Mouse (Mus musculus) heart, embryonic 11.5 days (tissue): ENCODE data around the gene Olfr633. TPM values are rescaled to one million over a fixed set of nuclear protein-coding genes. Genes with fewer than 3 reads are reported as not detected.

ENCODE experiments used
- ATAC-seq: fragments of 200-750 bp; cut with Nextera tagmentation; replicated peaks from 2 replicates; pipeline ENCODE4 v1.8.0; 2017; ENCODE audit warnings: moderate library complexity; ENCODE audit not compliant: insufficient number of reproducible peaks, low FRiP score, low TSS enrichment
- H3K27ac ChIP-seq: fragments of 300-500 bp; sonication (generic); 2 replicates; pipeline ENCODE4 v1.5.1; 2014; ENCODE audit warnings: mild to moderate bottlenecking, low read depth, low read length
- H3K27me3 ChIP-seq: fragments of 300-500 bp; sonication (generic); 2 replicates; pipeline ENCODE4 v1.6.1; 2014; ENCODE audit warnings: mild to moderate bottlenecking, low read length, mixed read lengths; ENCODE audit not compliant: control insufficient read depth, insufficient read depth
- H3K36me3 ChIP-seq: fragments of 300-500 bp; sonication (generic); 2 replicates; pipeline ENCODE4 v1.6.1; 2014; ENCODE audit warnings: mild to moderate bottlenecking, low read length, moderate library complexity, mixed read lengths; ENCODE audit not compliant: control insufficient read depth, insufficient read depth
- H3K4me1 ChIP-seq: fragments of 300-500 bp; sonication (generic); 2 replicates; pipeline ENCODE4 v1.6.1; 2014; ENCODE audit warnings: low read length; ENCODE audit not compliant: control insufficient read depth, insufficient read depth
- H3K4me2 ChIP-seq: fragments of 300-500 bp; sonication (generic); 2 replicates; pipeline ENCODE4 v1.6.1; 2014; ENCODE audit warnings: mild to moderate bottlenecking, moderate library complexity
- H3K4me3 ChIP-seq: fragments of 300-500 bp; sonication (generic); 2 replicates; pipeline ENCODE4 v1.5.1; 2014; ENCODE audit warnings: low read depth, low read length
- H3K9ac ChIP-seq: fragments of 300-500 bp; sonication (generic); 2 replicates; pipeline ENCODE4 v1.6.1; 2014; ENCODE audit warnings: mild to moderate bottlenecking, low read depth, low read length, moderate library complexity
- H3K9me3 ChIP-seq: fragments of 300-500 bp; sonication (generic); replicated peaks from 2 replicates; pipeline ENCODE4 v1.6.1; 2016; ENCODE audit warnings: low read length; ENCODE audit not compliant: control insufficient read depth
- WGBS: fragments of 180-500 bp; shearing (Covaris S2); extraction: QIAGEN DNeasy Blood & Tissue Kit; methylation state at CpG from one replicate; pipeline ENCODE4 v1.1.7; 2014; ENCODE audit not compliant: insufficient replicate concordance; 5-methylcytosine and 5-hydroxymethylcytosine counted together
- polyA plus RNA-seq: library from polyadenylated mRNA; unstranded; fragments of >200 nt; fragmentation: Nextera tagmentation; extraction: Ambion mirVana; gene quantifications from 2 replicates; pipeline ENCODE4 v1.2.1, GENCODE M21; 2014

Olfr633 gene
- polyA plus RNA-seq, 1 experiment from 2014 or later: not detected

DNA sequence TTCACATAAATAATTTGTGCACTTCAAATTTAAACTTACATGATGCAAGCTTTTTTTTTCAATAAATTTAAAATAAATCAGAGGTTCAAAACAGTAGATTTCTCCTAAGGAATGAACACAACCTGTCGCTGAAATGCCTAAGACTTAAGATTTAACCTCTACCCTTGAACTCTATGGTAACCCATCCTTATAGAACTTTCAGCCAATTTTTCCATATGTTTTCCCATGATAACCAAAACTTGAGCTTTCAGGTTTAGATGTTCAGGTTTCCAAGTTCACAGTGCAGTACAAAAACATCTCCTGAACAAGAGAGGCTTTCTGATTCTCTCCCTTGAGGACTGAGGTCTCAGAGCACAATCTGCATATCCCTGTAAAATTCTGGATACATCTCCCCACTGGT lies 26.6 kb downstream of the Olfr633 start, which contains the start of gene Olfr635:
TSS of gene Olfr635 (plus strand) at position 301 of the 400 bp plus-strand sequence.
- WGBS: 71% methylated on average over 1 of the region's 1 CpGs
- H3K36me3 ChIP-seq: no peaks in the 10 kb centered on the region
- no peak within 1 kb of the TSS for H3K27ac ChIP-seq
- H3K4me1 ChIP-seq: no peaks in the 10 kb centered on the region
- no peak within 1 kb of the TSS for H3K9ac ChIP-seq
- H3K9me3 ChIP-seq: no peaks in the 10 kb centered on the region
- H3K4me3 ChIP-seq: no peak within 1 kb of the TSS
- H3K4me2 ChIP-seq: no peak within 1 kb of the TSS
- H3K27me3 ChIP-seq: no peaks in the 10 kb centered on the region
- no peak for ATAC-seq

- H3K27me3 ChIP-seq: no peaks in the 10 kb centered on the region
- H3K4me3 ChIP-seq: no peak overlapping the region
- H3K9ac ChIP-seq: no peak overlapping the region
- H3K4me2 ChIP-seq: no peak overlapping the region
- ATAC-seq: no peak
- WGBS: 74% methylated on average over 1 of the region's 1 CpGs
- no peak overlapping the region for H3K27ac ChIP-seq
- no peaks in the 10 kb centered on the region for H3K4me1 ChIP-seq
- no peaks in the 10 kb centered on the region for H3K36me3 ChIP-seq
- no peaks in the 10 kb centered on the region for H3K9me3 ChIP-seq
These were observed 27.5 kb downstream of the Olfr633 start for GRCm38 (mm10) chr7:103971782-103972181.

DNA sequence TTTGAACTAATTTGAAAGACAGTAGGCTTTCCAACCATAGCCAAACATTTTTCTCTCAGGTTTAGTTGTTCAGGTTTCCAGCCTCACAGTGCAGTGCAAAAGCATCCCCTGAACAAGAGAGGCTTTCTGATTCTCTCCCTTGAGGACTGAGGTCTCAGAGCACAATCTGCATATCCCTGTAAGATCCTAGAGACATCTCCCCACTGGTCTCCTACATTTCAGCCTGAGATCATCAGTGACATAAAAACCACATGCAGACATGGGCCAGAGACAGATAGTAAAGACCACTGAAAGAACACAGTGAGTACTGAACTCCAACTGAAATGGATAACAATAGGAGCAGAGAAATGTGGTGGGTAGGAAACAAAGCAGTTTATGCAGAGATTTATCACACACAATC lies 54.2 kb downstream of the Olfr633 start, which contains the start of gene Olfr638:
TSS of gene Olfr638 (plus strand) at position 301 of the 400 bp plus-strand sequence.
- no peak within 1 kb of the TSS for H3K9ac ChIP-seq
- H3K36me3 ChIP-seq: no peaks in the 10 kb centered on the region
- ATAC-seq: no peak
- no peak within 1 kb of the TSS for H3K27ac ChIP-seq
- no peaks in the 10 kb centered on the region for H3K9me3 ChIP-seq
- H3K4me1 ChIP-seq: no peaks in the 10 kb centered on the region
- H3K4me3 ChIP-seq: no peak within 1 kb of the TSS
- H3K27me3 ChIP-seq: no peaks in the 10 kb centered on the region
- no peak within 1 kb of the TSS for H3K4me2 ChIP-seq

Other genes starting within 250 kb of the Olfr633 start
- gene Olfr243, start 229.8 kb upstream of the Olfr633 start, polyA plus RNA-seq: not detected in 2 replicates
- gene Olfr628, start 214.1 kb upstream of the Olfr633 start, polyA plus RNA-seq: not detected in 2 replicates
- gene Olfr629, start 199.5 kb upstream of the Olfr633 start, polyA plus RNA-seq: not detected in 2 replicates
- 0.07 TPM in 1 of 2 replicates, not detected in the other for gene Olfr630, start 187.1 kb upstream of the Olfr633 start, polyA plus RNA-seq
- not detected in 2 replicates for gene Olfr69, start 172.8 kb upstream of the Olfr633 start, polyA plus RNA-seq
- gene Olfr68, start 164.7 kb upstream of the Olfr633 start, polyA plus RNA-seq: not detected in 2 replicates
- gene Olfr67, start 152.6 kb upstream of the Olfr633 start, polyA plus RNA-seq: 0.08 TPM in 1 of 2 replicates, not detected in the other
- 2,483 and 3,067 TPM in 2 replicates for gene Hbb-bt, start 130.4 kb upstream of the Olfr633 start, polyA plus RNA-seq
- 849 and 1,123 TPM in 2 replicates for gene Hbb-bs, start 116.3 kb upstream of the Olfr633 start, polyA plus RNA-seq
- gene Hbb-bh2, start 103.9 kb upstream of the Olfr633 start, polyA plus RNA-seq: 0.31 TPM in 1 of 2 replicates, not detected in the other
- 7,786 and 8,740 TPM in 2 replicates for gene Hbb-bh1, start 101.3 kb upstream of the Olfr633 start, polyA plus RNA-seq
- 35,401 and 41,924 TPM in 2 replicates for gene Hbb-y, start 91.2 kb upstream of the Olfr633 start, polyA plus RNA-seq
- not detected in 2 replicates for gene Olfr66, start 58.2 kb upstream of the Olfr633 start, polyA plus RNA-seq
- not detected in 2 replicates for gene Olfr64, start 50.0 kb upstream of the Olfr633 start, polyA plus RNA-seq
- gene Olfr65, start 41.0 kb upstream of the Olfr633 start, polyA plus RNA-seq: not detected in 2 replicates
- not detected in 2 replicates for gene Olfr631, start 15.6 kb upstream of the Olfr633 start, polyA plus RNA-seq
- gene Olfr632, start 10.1 kb upstream of the Olfr633 start, polyA plus RNA-seq: 0.07 and 0.11 TPM in 2 replicates
- gene Olfr635, start 26.7 kb downstream of the Olfr633 start, polyA plus RNA-seq: not detected in 2 replicates
- gene Olfr638, start 54.3 kb downstream of the Olfr633 start, polyA plus RNA-seq: not detected in 2 replicates
- 0.03 TPM in 1 of 2 replicates, not detected in the other for gene Olfr639, start 72.9 kb downstream of the Olfr633 start, polyA plus RNA-seq
- gene Olfr640, start 81.1 kb downstream of the Olfr633 start, polyA plus RNA-seq: not detected in 2 replicates
- not detected in 2 replicates for gene Olfr641, start 91.0 kb downstream of the Olfr633 start, polyA plus RNA-seq
- gene Olfr642, start 108.2 kb downstream of the Olfr633 start, polyA plus RNA-seq: not detected in 2 replicates
- gene 4930516K23Rik, start 117.0 kb downstream of the Olfr633 start, polyA plus RNA-seq: not detected in 2 replicates
- gene Olfr644, start 127.4 kb downstream of the Olfr633 start, polyA plus RNA-seq: not detected in 2 replicates
- not detected in 2 replicates for gene Olfr645, start 141.0 kb downstream of the Olfr633 start, polyA plus RNA-seq
- gene Olfr646, start 160.4 kb downstream of the Olfr633 start, polyA plus RNA-seq: not detected in 2 replicates
- not detected in 2 replicates for gene Ubqln5, start 185.4 kb downstream of the Olfr633 start, polyA plus RNA-seq
- not detected in 2 replicates for gene Olfr643, start 193.0 kb downstream of the Olfr633 start, polyA plus RNA-seq
- gene Ubqln3, start 198.8 kb downstream of the Olfr633 start, polyA plus RNA-seq: not detected in 2 replicates
- not detected in 2 replicates for gene Ubqlnl, start 206.1 kb downstream of the Olfr633 start, polyA plus RNA-seq
- gene Olfm5, start 220.4 kb downstream of the Olfr633 start, polyA plus RNA-seq: not detected in 2 replicates
- 0.24 and 0.30 TPM in 2 replicates for gene Olfr648, start 239.0 kb downstream of the Olfr633 start, polyA plus RNA-seq